Mouse (Mus musculus) gastrocnemius, adult 2 months (tissue): ENCODE measurements around the gene Acot11. TPM values are rescaled to one million over a fixed set of nuclear protein-coding genes. Genes with fewer than 3 reads are reported as not detected.

Source experiments
- DNase-seq: peaks from one replicate; pipeline ENCODE4 v3.0.0; 2022
- H3K27ac ChIP-seq: fragments of 200-600 bp; 2 replicates; pipeline ENCODE4 v1.8.1; 2022; ENCODE audit warnings: mild to moderate bottlenecking
- H3K4me3 ChIP-seq: fragments of 200-600 bp; 2 replicates; pipeline ENCODE4 v1.8.1; 2022; ENCODE audit warnings: mild to moderate bottlenecking, moderate library complexity
- CTCF ChIP-seq: fragments of 200-600 bp; IDR thresholded peaks from 2 replicates; pipeline ENCODE4 v1.8.1; 2022; ENCODE audit warnings: antibody characterized with exemption, mild to moderate bottlenecking, moderate library complexity
- intact Hi-C: fragments of 180-260 bp; cut with DNase I; formaldehyde crosslinking; loops from one replicate; pipeline ENCODE4 v1.15.1; 2025
- long read RNA-seq, 2 experiments: library from polyadenylated mRNA; stranded (forward); transcript quantifications; one replicate each; pipeline ENCODE4 v2.0.0; 2021
- total RNA-seq, 2 experiments: library from RNA; stranded (reverse); gene quantifications; 2 replicates each; pipeline ENCODE4 v1.2.3; 2021

Gene Acot11
- 10 to 100 TPM in 1 of 2 experiments, 1 to 10 TPM in 1; 7.1 to 17.3 TPM for total RNA-seq
- long read RNA-seq, experiment 1, full-length matches to known transcripts: 13 of 16 reads
- long read RNA-seq, experiment 1, partial matches to known transcripts: 0 of 16 reads
- long read RNA-seq, experiment 1, other reads (novel, unspliced or antisense): 3 of 16 reads
- long read RNA-seq, experiment 2, full-length matches to known transcripts: 14 of 19 reads
- long read RNA-seq, experiment 2, partial matches to known transcripts: 1 of 19 reads
- long read RNA-seq, experiment 2, other reads (novel, unspliced or antisense): 4 of 19 reads

DNA sequence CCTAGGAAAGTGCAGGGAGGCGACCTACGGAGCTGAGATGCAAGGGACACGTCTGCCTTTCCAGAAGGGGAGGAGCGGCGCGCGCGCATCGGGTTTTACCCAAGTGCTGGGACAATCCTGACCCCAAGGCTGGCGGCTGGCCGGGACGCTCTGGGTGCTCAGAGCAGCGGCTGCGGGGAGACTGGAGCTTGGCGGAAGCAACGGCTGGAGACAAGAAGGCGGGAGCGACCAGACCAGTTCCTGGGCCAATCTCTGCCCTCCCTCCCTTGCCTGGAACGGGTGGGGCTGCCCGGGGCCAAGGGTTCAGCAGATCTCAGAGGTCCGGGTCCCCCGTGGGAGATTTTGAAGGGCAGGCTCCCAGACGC lies at the start of gene Acot11:
Gene Acot11, minus strand, starts transcription at position 89 of the 365 bp plus-strand sequence.
- no peak for TF ChIP-seq CTCF
- Histone ChIP-seq H3K27ac (peak within 1 kb of the TSS; percentile 66), H3K4me3 (peak within 1 kb of the TSS; percentile 64)
- DNase-seq: peak; percentile 75
- intact Hi-C loops: loop anchor here (10.0 kb wide), 1 partner anchor 360 kb away; no protein-coding TSS in a partner anchor

DNA sequence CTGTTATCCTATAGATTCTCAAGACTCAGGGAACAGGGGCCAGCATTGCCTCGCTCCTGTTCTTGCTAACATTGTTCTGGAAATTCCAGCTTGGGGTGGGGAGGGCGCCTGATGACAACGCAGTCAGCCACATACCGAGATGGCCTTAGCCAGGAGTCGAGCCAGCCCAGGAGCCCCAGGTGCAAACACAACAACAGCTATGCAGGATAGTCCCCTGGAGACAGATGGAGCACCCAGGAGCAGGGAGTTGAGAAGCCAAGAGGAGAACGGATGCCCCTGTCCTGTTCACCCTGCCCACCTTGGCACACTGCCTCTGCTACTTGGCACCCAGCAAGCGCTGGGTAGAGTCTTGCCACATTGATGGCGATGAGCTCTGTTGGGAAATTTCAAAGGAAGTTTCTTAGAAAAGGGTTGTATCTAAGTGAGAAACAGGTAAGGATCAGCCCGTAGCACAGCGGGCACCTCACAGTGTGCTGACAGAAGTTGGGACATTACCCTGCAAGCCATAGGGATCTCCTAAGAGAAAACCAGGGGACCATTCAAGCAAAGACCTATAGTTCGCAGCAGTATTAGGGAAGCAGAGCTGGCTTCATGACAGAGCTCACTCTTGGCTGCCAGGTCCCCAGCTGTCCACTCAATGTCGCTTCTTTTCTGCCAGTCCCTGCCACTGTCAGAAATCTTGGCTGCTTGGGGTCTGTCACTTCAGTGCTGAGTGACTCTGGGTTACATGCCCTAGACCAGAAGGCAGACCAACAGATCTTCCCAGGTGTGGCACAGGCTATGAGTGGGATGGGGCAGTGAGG lies 43.7 kb upstream of the Acot11 start:
- DNase-seq: peak; percentile 64
- H3K4me3 ChIP-seq: peak overlapping the region; percentile 48
- TF ChIP-seq CTCF: no peak
- intact Hi-C loops: no loop called here
- peak overlapping the region; percentile 84 for H3K27ac ChIP-seq

DNA sequence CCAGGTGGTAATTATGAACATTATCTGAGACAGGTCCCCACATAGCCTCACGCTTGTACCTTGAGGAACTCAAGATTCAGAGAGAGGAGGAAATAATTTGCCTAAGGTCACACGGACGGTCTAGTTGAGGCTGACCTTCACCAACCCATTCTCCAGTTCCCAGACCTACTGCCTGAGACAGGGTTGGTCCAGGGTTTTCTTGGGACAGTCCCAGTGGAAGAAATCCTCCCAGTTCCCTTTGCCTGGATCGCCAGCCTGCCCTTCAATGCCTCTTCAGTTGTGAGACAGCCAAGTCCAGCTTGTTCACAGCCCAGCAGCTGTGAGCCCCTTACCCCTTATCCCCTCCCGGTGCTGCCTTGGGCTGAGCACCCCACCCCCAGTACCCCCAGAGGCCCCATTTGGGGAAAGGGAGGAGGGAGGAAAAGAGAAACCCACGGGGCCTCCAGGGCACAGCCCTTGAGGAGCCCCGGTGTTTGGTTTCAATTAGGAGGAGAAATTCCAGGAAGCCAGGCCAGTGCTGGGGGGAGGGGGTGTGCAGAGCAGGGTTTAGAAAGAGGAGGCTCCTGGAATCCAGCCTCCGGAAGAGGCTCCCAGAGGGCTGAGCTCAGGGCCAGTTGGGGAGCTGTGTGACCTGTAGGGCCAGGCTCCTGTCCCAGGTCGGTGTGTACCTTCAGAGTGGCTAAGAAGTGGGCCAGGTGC lies 42.9 kb upstream of the Acot11 start:
- H3K4me3 ChIP-seq: peak overlapping the region; percentile 48
- DNase-seq: peak; percentile 84
- peak overlapping the region; percentile 84 for H3K27ac ChIP-seq
- TF ChIP-seq CTCF: no peak
- intact Hi-C loops: no loop called here

DNA sequence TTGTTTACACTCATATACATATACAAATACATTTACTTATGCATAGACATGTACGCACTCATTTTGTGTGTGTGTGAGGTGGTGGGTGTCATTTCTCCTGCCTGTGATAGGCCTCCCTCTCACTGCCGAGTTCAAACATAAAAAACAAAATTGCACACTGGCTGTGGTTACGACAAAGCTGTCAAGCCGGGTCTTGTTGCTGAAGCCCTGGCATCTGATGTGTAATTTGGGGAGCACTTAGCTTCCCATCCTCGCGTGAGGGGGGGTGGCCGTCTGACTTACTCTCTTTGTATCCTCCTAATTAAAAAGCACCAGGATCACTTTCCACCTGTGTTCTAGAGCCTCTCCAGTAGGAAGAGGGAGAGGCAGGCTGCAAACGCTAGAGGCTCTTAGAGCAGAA lies 37.8 kb upstream of the Acot11 start:
- TF ChIP-seq CTCF: no peak
- intact Hi-C loops: no loop called here
- H3K4me3 ChIP-seq: no peak overlapping the region
- H3K27ac ChIP-seq: no peak overlapping the region
- DNase-seq: no peak

DNA sequence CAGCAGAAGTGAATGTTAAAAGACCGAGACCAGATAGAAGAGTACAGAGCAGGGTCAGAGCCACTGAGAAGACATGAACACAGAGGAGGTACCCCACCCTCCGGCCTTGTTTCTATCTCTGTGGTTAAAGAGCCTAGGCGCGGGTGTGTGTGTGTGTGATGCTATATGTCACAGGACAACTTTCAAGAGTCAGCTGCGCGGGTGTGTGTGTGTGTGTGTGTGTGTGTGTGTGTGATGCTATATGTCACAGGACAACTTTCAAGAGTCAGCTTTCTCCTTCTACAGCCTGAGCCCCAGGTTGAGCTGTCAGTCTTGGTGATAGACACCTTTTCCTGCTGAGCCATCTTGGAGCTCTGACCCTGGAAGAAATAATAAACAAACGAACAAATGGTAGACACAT lies 37.1 kb upstream of the Acot11 start:
- Histone ChIP-seq H3K27ac (no peak overlapping the region), H3K4me3 (no peak overlapping the region)
- intact Hi-C loops: no loop called here
- no peak for DNase-seq
- no peak for TF ChIP-seq CTCF

DNA sequence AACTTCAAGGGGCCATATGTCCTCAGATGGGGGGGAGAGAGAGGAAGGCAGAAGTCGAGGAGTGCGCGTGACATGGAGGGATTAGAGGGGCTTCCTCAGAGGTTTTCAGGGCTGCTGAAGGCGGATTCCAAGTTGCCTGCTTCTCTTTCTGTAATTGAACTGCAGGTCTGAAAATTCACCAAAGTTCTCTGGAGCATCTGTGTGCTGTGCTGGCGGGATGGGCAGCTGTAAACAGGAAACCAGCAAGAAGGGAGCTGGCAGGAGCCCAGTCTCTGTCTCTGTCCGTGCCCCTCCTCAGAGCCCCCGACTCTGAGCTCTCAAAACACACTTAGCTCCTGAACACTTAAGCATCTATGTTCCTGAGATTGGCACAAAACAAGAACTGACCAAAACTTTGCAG lies 36.5 kb upstream of the Acot11 start:
- intact Hi-C loops: no loop called here
- Histone ChIP-seq H3K27ac (peak overlapping the region; percentile 97), H3K4me3 (no peak overlapping the region)
- peak; percentile 34 for DNase-seq
- no peak for TF ChIP-seq CTCF

DNA sequence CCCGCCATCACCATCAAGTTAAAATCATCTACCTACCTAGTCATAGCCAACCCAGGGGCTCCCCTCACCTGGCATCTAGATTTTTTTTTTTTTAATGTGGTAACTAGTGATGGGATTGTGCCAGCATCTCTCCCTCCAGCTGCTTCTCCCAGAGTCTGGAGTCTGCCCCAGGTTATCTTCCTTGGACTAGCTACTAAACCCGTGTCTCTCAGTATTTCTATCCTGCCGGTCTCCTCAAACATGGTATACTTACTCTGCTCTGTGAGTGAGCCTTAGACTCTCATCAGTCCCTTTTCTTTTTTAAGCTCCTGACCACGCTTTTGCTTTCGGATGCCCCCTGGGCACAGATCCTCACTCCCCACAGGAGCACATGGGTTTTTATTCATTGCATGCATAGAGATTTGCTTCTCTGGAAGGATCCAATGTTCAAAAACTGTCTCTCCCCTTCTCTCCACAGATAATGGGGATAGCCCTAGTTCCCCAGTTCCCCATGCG lies 35.9 kb upstream of the Acot11 start:
- H3K4me3 ChIP-seq: peak overlapping the region; percentile 87
- H3K27ac ChIP-seq: peak overlapping the region; percentile 97
- no peak for DNase-seq
- no peak for TF ChIP-seq CTCF
- intact Hi-C loops: loop anchor here (1.0 kb wide), 1 partner anchor 70 kb away; the partner anchor contains the start of gene Ssbp3

DNA sequence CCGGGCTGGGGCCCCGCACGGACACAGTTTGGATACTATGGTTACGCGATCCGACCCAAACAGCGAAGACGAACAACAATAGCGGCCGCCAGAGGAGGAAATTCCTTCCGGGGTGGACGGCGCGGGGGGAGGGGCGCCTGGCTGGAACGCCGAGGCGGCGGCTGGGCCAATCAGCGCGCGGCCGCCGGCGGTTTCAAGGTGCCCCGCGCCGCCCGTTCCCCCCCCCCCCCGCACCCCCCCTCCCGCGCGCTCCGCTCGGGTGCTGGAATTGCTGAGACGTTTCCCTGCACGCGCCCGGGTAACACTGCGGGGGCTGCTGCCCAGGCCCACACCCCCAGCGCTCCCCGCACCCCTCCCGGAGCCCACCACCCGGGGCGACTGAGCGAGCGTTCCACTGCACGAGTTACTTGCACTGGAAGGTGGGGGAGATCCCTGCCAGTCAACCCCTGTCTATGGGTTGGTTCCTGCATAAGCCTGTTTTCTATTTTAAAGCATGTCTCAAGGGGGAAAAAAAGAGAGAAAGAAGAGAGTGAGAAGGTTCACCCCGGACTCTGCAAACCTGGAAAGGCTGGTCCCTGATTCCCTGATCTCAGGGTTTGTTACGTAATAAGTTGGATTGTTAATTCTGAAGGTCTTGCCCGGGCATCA lies 35.3 kb upstream of the Acot11 start:
- TF ChIP-seq CTCF: peak; percentile 19; the same call in 1 of the 2 replicates
- intact Hi-C loops: loop anchor here (1.0 to 5.0 kb wide), 5 partner anchors 70 to 324 kb away; partner anchors contain the start of genes Cyb5rl, Mrpl37 and Ssbp3
- DNase-seq: peak; percentile 95
- H3K27ac ChIP-seq: peak overlapping the region; percentile 97
- H3K4me3 ChIP-seq: peak overlapping the region; percentile 87

DNA sequence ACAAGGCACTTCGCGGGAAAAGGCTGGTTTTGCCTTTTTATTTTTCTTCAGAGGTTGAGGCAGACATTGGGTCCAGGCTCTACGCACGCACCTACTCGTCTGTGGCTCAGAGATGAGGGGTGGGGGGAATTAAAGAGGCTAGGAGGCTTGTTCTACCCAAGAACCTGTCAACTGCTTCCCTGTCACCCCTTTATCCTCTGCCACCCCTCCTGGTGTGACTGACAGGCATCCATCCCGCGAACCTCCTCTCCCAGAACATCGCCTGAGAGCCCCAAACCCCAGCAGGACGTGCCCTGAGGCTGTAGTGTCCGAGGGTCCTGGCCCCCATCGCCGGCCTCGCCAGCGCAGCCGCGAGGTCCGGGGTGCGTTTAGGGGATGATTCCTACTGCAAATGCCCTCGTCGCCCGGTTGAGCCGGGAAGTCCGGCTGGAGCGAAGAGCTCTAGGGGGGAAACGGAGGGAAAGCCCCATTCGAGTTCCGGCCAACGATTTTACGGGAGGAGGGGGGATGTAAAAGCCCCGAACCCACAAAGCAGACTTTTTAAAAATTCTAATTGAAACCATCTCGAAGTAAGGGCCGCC lies 34.5 kb upstream of the Acot11 start:
- Histone ChIP-seq H3K4me3 (peak overlapping the region; percentile 87), H3K27ac (peak overlapping the region; percentile 97)
- TF ChIP-seq CTCF: no peak
- peak; percentile 63 for DNase-seq
- intact Hi-C loops: loop anchor here (1.0 to 5.0 kb wide), 4 partner anchors 149 to 325 kb away; partner anchors contain the start of genes Cyb5rl and Mrpl37

DNA sequence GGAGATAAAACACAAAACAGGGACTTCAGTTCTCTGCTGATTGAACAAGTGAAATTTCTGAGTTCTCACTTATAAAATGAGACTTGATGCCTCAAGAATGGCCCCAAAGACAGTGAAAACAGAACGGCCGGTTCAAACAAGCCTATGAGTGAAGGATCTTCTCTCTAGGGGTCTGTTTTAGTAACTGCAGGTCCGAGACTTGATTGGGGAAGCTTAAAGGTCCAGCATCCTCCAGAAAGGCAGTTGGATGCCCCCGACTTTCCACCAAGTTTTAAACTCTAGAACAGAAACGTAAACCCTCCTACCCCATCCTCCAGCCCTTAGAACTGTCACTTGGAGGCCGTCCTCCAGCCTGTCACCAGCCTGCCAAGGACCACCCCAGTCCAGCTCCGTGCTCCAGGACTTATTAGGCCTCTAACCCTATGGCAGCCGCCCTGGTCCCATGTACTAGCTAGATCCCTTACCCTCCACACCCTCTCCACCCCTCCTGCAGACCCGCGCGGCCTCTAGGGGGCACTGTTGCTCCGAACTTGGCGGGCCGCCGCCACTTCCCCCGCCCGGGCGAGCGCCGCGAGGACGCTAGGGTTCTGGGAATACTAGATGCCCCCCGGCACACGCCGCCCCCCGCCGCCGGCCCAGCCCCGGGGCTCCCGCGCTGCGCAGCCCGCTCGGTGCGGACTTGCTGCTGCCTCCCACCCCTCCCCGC lies 33.9 kb upstream of the Acot11 start:
- Histone ChIP-seq H3K4me3 (peak overlapping the region; percentile 87), H3K27ac (peak overlapping the region; percentile 97)
- no peak; the same call in none of the 2 replicates for TF ChIP-seq CTCF
- peak; percentile 97 for DNase-seq
- intact Hi-C loops: loop anchor here (1.0 to 5.0 kb wide), 4 partner anchors 150 to 326 kb away; partner anchors contain the start of genes Cyb5rl and Mrpl37

DNA sequence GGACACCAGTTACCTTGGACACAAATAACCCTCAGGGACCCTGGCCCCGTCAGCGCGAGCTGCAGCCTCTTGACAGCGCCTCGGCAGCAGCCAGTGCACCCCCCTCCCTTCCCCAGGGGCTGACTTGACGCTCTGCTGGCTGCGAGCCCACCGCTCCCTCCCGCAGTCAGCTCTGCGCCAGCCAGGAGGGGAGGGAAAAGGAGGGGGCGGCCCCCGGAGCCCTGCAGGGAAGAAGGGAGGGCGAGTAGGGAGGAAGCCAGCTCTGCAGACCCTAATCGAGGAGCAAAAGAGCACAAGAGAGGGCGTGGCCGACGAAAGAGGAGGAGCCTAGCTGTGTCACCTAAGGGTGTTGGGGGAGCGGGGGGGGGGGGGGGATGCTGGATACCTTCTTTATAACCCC lies 33.2 kb upstream of the Acot11 start:
- peak overlapping the region; percentile 32; the same call in 1 of the 2 replicates for H3K27ac ChIP-seq
- intact Hi-C loops: loop anchor here (2.0 to 5.0 kb wide), 2 partner anchors 229 to 284 kb away; partner anchors contain the start of genes Cyb5rl and Mrpl37
- peak overlapping the region; percentile 64 for H3K4me3 ChIP-seq
- peak; percentile 79 for DNase-seq
- TF ChIP-seq CTCF: no peak
